Mouse (Mus musculus) left cerebral cortex, adult 8-10 months (tissue): ENCODE results near the gene Eif2b2. TPM values are rescaled to one million over a fixed set of nuclear protein-coding genes. Genes with fewer than 3 reads are reported as not detected.

Experiments
- DNase-seq, 2 experiments: peaks; one replicate each; pipeline ENCODE4 v3.0.0; 2022; ENCODE audit warnings: low spot score in 2 of 2
- total RNA-seq, 4 experiments: library from RNA; stranded (reverse); gene quantifications; 2 replicates each; pipeline ENCODE4 v1.2.4; 2022

The Eif2b2 gene
- total RNA-seq, 4 experiments from 2014 or later: 64.0 to 73.3 (median 68.1) TPM

GRCm38 (mm10) chr12:85193923-85194622 is 25.2 kb upstream of the Eif2b2 start:
- DNase-seq: no peak

GRCm38 (mm10) chr12:85194623-85195018 is 24.7 kb upstream of the Eif2b2 start:
- DNase-seq: no peak

GRCm38 (mm10) chr12:85195086-85195485 is 24.2 kb upstream of the Eif2b2 start:
- no peak for DNase-seq

GRCm38 (mm10) chr12:85196191-85196590 is 23.1 kb upstream of the Eif2b2 start:
- DNase-seq: no peak

- no peak for DNase-seq
Measured at GRCm38 (mm10) chr12:85197371-85197770, 21.9 kb upstream of the Eif2b2 start.

GRCm38 (mm10) chr12:85197936-85198335 is 21.3 kb upstream of the Eif2b2 start:
- no peak for DNase-seq

GRCm38 (mm10) chr12:85199954-85200353 is 19.3 kb upstream of the Eif2b2 start:
- no peak for DNase-seq

- no peak for DNase-seq
Measured at GRCm38 (mm10) chr12:85200929-85201829, 18.1 kb upstream of the Eif2b2 start.

GRCm38 (mm10) chr12:85201830-85202147 is 17.5 kb upstream of the Eif2b2 start:
- no peak for DNase-seq

GRCm38 (mm10) chr12:85202191-85202590 is 17.1 kb upstream of the Eif2b2 start:
- no peak for DNase-seq

- no peak for DNase-seq
Measured at GRCm38 (mm10) chr12:85203699-85204098, 15.6 kb upstream of the Eif2b2 start.

- DNase-seq: no peak
Measured at GRCm38 (mm10) chr12:85204105-85204504, 15.2 kb upstream of the Eif2b2 start.

GRCm38 (mm10) chr12:85205425-85205824 is 13.9 kb upstream of the Eif2b2 start:
- no peak for DNase-seq

- no peak for DNase-seq
Measured at GRCm38 (mm10) chr12:85208687-85209199, 10.5 kb upstream of the Eif2b2 start.

- DNase-seq: no peak
Measured at GRCm38 (mm10) chr12:85215031-85215430, 4.2 kb upstream of the Eif2b2 start.

- DNase-seq: no peak
Measured at GRCm38 (mm10) chr12:85217733-85218310, 1.5 kb upstream of the Eif2b2 start.

- no peak for DNase-seq
Measured at GRCm38 (mm10) chr12:85219905-85220290, 617 bp downstream of the Eif2b2 start.

- no peak for DNase-seq
Measured at GRCm38 (mm10) chr12:85227227-85227626, 7.9 kb downstream of the Eif2b2 start.

- DNase-seq: no peak
Measured at GRCm38 (mm10) chr12:85227876-85228599, 8.8 kb downstream of the Eif2b2 start.

- no peak for DNase-seq
Measured at GRCm38 (mm10) chr12:85233376-85234358, 14.4 kb downstream of the Eif2b2 start.
